Mouse (Mus musculus) forebrain, embryonic 13.5 days (tissue): ENCODE results near the gene Nr0b2. TPM values are rescaled to one million over a fixed set of nuclear protein-coding genes. Genes with fewer than 3 reads are reported as not detected.
"Not testable (repeated sequence)": the region's sequence is repeated elsewhere in the genome, so short reads cannot be mapped to it uniquely, and the experiment has no call there.

ENCODE experiments used
- ATAC-seq: fragments of 200-750 bp; cut with Nextera tagmentation; 2 replicates; pipeline ENCODE4 v1.8.0; 2017
- H3K27ac ChIP-seq: fragments of 300-500 bp; sonication (generic); 2 replicates; pipeline ENCODE4 v1.5.1; 2015; ENCODE audit warnings: inconsistent platforms, mild to moderate bottlenecking, moderate library complexity
- H3K27me3 ChIP-seq: fragments of 300-500 bp; sonication (generic); 2 replicates; pipeline ENCODE4 v1.6.1; 2015; ENCODE audit warnings: mild to moderate bottlenecking, inconsistent platforms
- H3K36me3 ChIP-seq: fragments of 300-500 bp; sonication (generic); 2 replicates; pipeline ENCODE4 v1.6.1; 2015; ENCODE audit warnings: mild to moderate bottlenecking, inconsistent platforms; ENCODE audit not compliant: poor library complexity, severe bottlenecking
- H3K4me1 ChIP-seq: fragments of 300-500 bp; sonication (generic); 2 replicates; pipeline ENCODE4 v1.6.1; 2015; ENCODE audit warnings: inconsistent platforms
- H3K4me2 ChIP-seq: fragments of 300-500 bp; sonication (generic); 2 replicates; pipeline ENCODE4 v1.6.1; 2015; ENCODE audit warnings: inconsistent platforms, mild to moderate bottlenecking, moderate library complexity
- H3K4me3 ChIP-seq: fragments of 300-500 bp; sonication (generic); 2 replicates; pipeline ENCODE4 v1.5.1; 2015; ENCODE audit warnings: mild to moderate bottlenecking, inconsistent platforms
- H3K9ac ChIP-seq: fragments of 300-500 bp; sonication (generic); 2 replicates; pipeline ENCODE4 v1.6.1; 2015; ENCODE audit warnings: mild to moderate bottlenecking, inconsistent platforms
- H3K9me3 ChIP-seq: fragments of 300-500 bp; sonication (generic); replicated peaks from 2 replicates; pipeline ENCODE4 v1.6.1; 2016; ENCODE audit warnings: inconsistent platforms
- WGBS: fragments of 180-500 bp; shearing (Covaris S2); methylation state at CpG from one replicate; pipeline ENCODE4 v1.1.7; 2015; 5-methylcytosine and 5-hydroxymethylcytosine counted together
- polyA plus RNA-seq: library from polyadenylated mRNA; unstranded; fragments of >200 nt; fragmentation: Nextera tagmentation; extraction: Ambion mirVana; gene quantifications from 2 replicates; pipeline ENCODE4 v1.2.1, GENCODE M21; 2015

Gene Nr0b2
- polyA plus RNA-seq = not detected in 2 replicates

DNA sequence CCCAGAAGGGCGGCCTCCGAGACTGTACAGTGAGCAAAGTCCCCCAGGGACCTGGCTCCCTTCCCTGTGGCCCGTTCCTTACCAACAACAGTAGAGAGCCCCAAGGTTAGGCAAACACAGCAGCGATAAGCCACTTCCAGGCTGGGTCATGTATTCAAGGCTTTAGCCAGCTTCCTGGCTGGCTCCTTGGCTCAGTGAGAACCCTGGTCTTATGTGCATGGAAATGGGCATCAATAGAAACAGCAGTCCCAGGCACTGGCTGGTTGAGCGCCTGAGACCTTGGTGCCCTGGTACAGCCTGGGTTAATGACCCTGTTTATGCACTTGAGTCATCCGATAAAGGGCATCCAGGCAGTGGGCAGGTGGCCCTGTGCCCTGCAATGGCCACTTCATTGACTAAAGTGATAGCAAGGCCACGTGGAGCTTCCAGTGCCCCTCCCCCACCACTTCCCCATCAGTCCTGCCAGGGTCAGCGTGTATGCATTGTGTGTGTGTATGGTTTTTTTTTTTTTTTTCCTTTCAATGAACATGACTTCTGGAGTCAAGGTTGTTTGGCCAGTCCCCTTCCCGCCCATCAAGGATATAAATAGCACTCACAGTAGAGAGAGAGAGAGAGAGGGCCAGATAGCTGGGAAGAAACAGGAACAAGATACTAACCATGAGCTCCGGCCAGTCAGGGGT is at the start of gene Nr0b2:
Nr0b2 (plus strand) TSS at position 609 of the 680 bp plus-strand sequence.
- Histone ChIP-seq H3K27ac (no peak within 1 kb of the TSS), H3K4me2 (no peak within 1 kb of the TSS), H3K36me3 (no peaks in the 10 kb centered on the region), H3K9me3 (no peaks in the 10 kb centered on the region), H3K4me3 (no peak within 1 kb of the TSS), H3K27me3 (peaks cover 12% of the 10 kb centered on the region; the same call in 1 of the 2 replicates), H3K9ac (no peak within 1 kb of the TSS), H3K4me1 (no peaks in the 10 kb centered on the region)
- WGBS = 77% methylated on average over 10 of the region's 10 CpGs
- no peak for ATAC-seq

GRCm38 (mm10) chr4:133504300-133504699 is 48.9 kb upstream of the Nr0b2 start:
- H3K9me3 ChIP-seq = no peaks in the 10 kb centered on the region
- no peak overlapping the region for H3K27ac ChIP-seq
- H3K27me3 ChIP-seq = peaks cover 50% of the 10 kb centered on the region
- H3K4me3 ChIP-seq = no peak overlapping the region
- H3K36me3 ChIP-seq = no peaks in the 10 kb centered on the region
- H3K9ac ChIP-seq = no peak overlapping the region
- no peak for ATAC-seq
- H3K4me2 ChIP-seq = no peak overlapping the region
- H3K4me1 ChIP-seq = no peaks in the 10 kb centered on the region
- WGBS = 55% methylated on average over 5 of the region's 5 CpGs

GRCm38 (mm10) chr4:133504755-133505485 is 48.3 kb upstream of the Nr0b2 start:
- Histone ChIP-seq H3K4me3 (no peak overlapping the region), H3K27ac (no peak overlapping the region), H3K4me2 (no peak overlapping the region), H3K9me3 (no peaks in the 10 kb centered on the region), H3K4me1 (no peaks in the 10 kb centered on the region), H3K27me3 (peaks cover 44% of the 10 kb centered on the region), H3K36me3 (no peaks in the 10 kb centered on the region), H3K9ac (no peak overlapping the region)
- no peak for ATAC-seq
- WGBS = 63% methylated on average over 9 of the region's 9 CpGs

DNA sequence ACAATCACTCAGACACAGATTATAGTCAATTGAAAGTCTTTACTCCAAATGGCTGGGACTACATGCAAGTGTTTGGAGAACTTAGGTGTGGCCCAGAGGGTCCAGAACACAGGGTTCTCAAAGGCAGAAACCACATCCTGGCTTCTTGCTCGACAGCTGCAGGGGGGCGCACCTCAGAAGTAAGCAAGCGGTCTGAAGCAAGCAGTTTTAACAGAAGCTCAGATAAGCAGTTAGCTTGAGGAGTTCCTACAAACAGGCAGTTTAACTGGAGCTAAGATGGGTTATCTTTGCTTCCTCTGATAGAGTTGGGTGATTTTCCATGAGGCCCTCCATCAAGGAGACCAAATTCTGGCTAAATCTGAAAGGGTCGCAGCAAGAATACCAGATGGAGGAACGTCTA is 46.6 kb upstream of the Nr0b2 start:
- 81% methylated on average over 5 of the region's 5 CpGs for WGBS
- peaks cover 27% of the 10 kb centered on the region for H3K27me3 ChIP-seq
- H3K27ac ChIP-seq = no peak overlapping the region
- H3K36me3 ChIP-seq = no peaks in the 10 kb centered on the region
- no peaks in the 10 kb centered on the region for H3K9me3 ChIP-seq
- no peak overlapping the region for H3K4me3 ChIP-seq
- no peak for ATAC-seq
- H3K9ac ChIP-seq = no peak overlapping the region
- no peaks in the 10 kb centered on the region for H3K4me1 ChIP-seq
- H3K4me2 ChIP-seq = no peak overlapping the region

- Histone ChIP-seq H3K27ac (no peak overlapping the region), H3K9ac (no peak overlapping the region; the same call in 1 of the 2 replicates), H3K4me2 (no peak overlapping the region), H3K4me1 (no peaks in the 10 kb centered on the region), H3K4me3 (no peak overlapping the region), H3K9me3 (no peaks in the 10 kb centered on the region), H3K27me3 (0 out of 2 replicates have a peak, but pooled peaks cover 9% of the 10 kb centered on the region), H3K36me3 (no peaks in the 10 kb centered on the region)
- WGBS = 74% methylated on average over 7 of the region's 7 CpGs
- peak; percentile 77; the same call in 1 of the 2 replicates for ATAC-seq
Measured at GRCm38 (mm10) chr4:133508990-133509389, 44.2 kb upstream of the Nr0b2 start.

DNA sequence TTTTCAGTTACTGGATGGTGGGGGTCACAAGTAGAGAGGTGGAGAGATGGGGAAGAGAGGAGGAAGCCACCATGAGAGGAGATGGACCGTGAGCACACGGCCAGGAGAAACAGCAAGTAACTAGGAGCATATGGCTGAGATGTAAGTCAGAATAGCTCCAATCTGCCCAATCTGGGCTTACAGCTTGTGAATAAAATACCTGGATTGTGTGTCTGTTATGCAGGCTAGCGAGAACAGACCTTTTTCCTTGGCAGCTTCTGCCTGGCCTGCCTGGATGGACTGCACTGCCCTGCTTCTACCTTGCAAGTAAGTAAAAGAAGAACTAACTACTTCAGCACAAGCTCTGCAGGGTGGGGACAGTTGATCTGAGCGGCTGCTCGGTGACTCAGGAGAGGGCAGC is 42.1 kb upstream of the Nr0b2 start:
- H3K27ac ChIP-seq = no peak overlapping the region
- no peak for ATAC-seq
- WGBS = 77% methylated on average over 5 of the region's 5 CpGs
- no peak overlapping the region for H3K4me2 ChIP-seq
- H3K4me3 ChIP-seq = no peak overlapping the region
- no peaks in the 10 kb centered on the region for H3K9me3 ChIP-seq
- H3K27me3 ChIP-seq = peaks cover 16% of the 10 kb centered on the region
- no peaks in the 10 kb centered on the region for H3K36me3 ChIP-seq
- no peak overlapping the region for H3K9ac ChIP-seq
- no peaks in the 10 kb centered on the region for H3K4me1 ChIP-seq

DNA sequence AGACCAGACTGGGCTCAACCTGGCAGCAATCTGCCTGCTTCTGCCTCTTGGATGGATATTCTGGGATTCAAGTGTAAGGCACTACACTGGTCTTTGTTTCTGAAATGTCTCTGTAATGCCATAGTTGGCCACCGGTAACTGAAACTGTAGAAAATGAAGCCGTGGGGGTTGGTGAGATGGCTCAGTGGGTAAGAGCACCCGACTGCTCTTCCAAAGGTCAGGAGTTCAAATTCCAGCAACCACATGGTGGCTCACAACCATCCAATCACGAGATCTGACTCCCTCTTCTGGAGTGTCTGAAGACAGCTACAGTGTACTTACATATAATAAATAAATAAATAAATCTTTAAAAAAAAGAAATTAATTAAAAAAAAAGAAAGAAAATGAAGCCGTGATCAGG is 40.7 kb upstream of the Nr0b2 start:
- not testable (repeated sequence) for H3K36me3 ChIP-seq

DNA sequence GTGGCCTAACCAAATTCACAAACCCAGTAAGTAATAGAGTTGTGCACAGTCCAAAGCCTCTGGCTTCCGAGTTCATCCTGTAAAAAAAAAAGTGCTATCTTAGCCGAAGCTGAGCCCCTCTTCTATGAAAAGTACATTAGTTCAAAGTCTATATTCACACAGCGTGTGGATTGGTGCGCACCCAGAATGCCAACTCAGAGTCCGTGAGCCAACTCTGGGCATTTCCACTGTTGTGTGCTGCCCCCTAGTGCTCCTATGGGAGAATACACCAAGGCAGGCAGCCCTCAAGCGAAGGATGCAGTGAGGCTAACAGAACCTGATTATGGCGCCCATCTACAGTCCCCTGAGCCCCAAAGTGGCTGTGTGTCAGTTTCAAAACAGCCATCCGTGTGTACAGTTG is 40.2 kb upstream of the Nr0b2 start:
- no peak overlapping the region for H3K4me2 ChIP-seq
- no peaks in the 10 kb centered on the region for H3K4me1 ChIP-seq
- H3K9me3 ChIP-seq = no peaks in the 10 kb centered on the region
- H3K36me3 ChIP-seq = no peaks in the 10 kb centered on the region
- ATAC-seq = 0 out of 2 replicates have a peak, but pooled peaks have one; percentile 55
- H3K4me3 ChIP-seq = no peak overlapping the region
- H3K27me3 ChIP-seq = peaks cover 26% of the 10 kb centered on the region
- 10% methylated on average over 8 of the region's 8 CpGs for WGBS
- H3K27ac ChIP-seq = no peak overlapping the region
- no peak overlapping the region for H3K9ac ChIP-seq

More for the DNA sequence above, 40.7 kb upstream of the Nr0b2 start:
- H3K4me2 ChIP-seq, H3K9ac ChIP-seq, H3K4me1 ChIP-seq, H3K4me3 ChIP-seq, H3K27ac ChIP-seq, H3K9me3 ChIP-seq, ATAC-seq: not testable (repeated sequence)
- WGBS = 63% methylated on average over 5 of the region's 5 CpGs
- peaks cover 21% of the 10 kb centered on the region for H3K27me3 ChIP-seq

GRCm38 (mm10) chr4:133518601-133519368 is 34.4 kb upstream of the Nr0b2 start, which contains the start of gene Kdf1:
Gene Kdf1, plus strand, starts transcription at chr4:133518963.
- no peak within 1 kb of the TSS for H3K9ac ChIP-seq
- peak within 1 kb of the TSS; percentile 31 for H3K4me3 ChIP-seq
- H3K27ac ChIP-seq = no peak within 1 kb of the TSS
- peaks cover 7% of the 10 kb centered on the region; the same call in 1 of the 2 replicates for H3K4me1 ChIP-seq
- 5% methylated on average over 44 of the region's 69 CpGs for WGBS
- peak within 1 kb of the TSS; percentile 52 for H3K4me2 ChIP-seq
- no peak for ATAC-seq
- H3K36me3 ChIP-seq = no peaks in the 10 kb centered on the region
- no peaks in the 10 kb centered on the region for H3K9me3 ChIP-seq
- H3K27me3 ChIP-seq = peaks cover 64% of the 10 kb centered on the region

GRCm38 (mm10) chr4:133519369-133519665 is 33.9 kb upstream of the Nr0b2 start:
- Histone ChIP-seq H3K4me1 (peaks cover 7% of the 10 kb centered on the region; the same call in 1 of the 2 replicates), H3K4me2 (peak overlapping the region; percentile 52), H3K4me3 (peak overlapping the region; percentile 31), H3K9ac (no peak overlapping the region), H3K36me3 (no peaks in the 10 kb centered on the region), H3K27me3 (peaks cover 64% of the 10 kb centered on the region), H3K9me3 (no peaks in the 10 kb centered on the region), H3K27ac (no peak overlapping the region)
- ATAC-seq = no peak
- WGBS = 7% methylated on average over 25 of the region's 25 CpGs

- ATAC-seq = no peak
- 64% methylated on average over 2 of the region's 2 CpGs for WGBS
- H3K9me3 ChIP-seq = no peaks in the 10 kb centered on the region
- no peak overlapping the region for H3K4me3 ChIP-seq
- H3K36me3 ChIP-seq = no peaks in the 10 kb centered on the region
- no peak overlapping the region for H3K9ac ChIP-seq
- H3K4me2 ChIP-seq = no peak overlapping the region
- H3K4me1 ChIP-seq = peaks cover 7% of the 10 kb centered on the region; the same call in 1 of the 2 replicates
- no peak overlapping the region for H3K27ac ChIP-seq
- peaks cover 53% of the 10 kb centered on the region for H3K27me3 ChIP-seq
Measured at GRCm38 (mm10) chr4:133521502-133521901, 31.7 kb upstream of the Nr0b2 start.

- H3K27me3 ChIP-seq = no peaks in the 10 kb centered on the region
- no peak for ATAC-seq
- WGBS = 78% methylated on average over 16 of the region's 16 CpGs
- H3K27ac ChIP-seq = no peak overlapping the region
- no peaks in the 10 kb centered on the region for H3K4me1 ChIP-seq
- H3K4me3 ChIP-seq = no peak overlapping the region
- peaks cover 49% of the 10 kb centered on the region for H3K36me3 ChIP-seq
- no peaks in the 10 kb centered on the region for H3K9me3 ChIP-seq
- no peak overlapping the region for H3K9ac ChIP-seq
- no peak overlapping the region for H3K4me2 ChIP-seq
Measured at GRCm38 (mm10) chr4:133527788-133528187, 25.4 kb upstream of the Nr0b2 start.
